Mouse (Mus musculus) spleen, adult 2 months (tissue): ENCODE results near the gene Cyren.
A peak's percentile ranks its signal among the peaks of the same experiment; 100 is the strongest.

Source experiments
- CTCF ChIP-seq: fragments of 200-500 bp; IDR thresholded peaks from 2 replicates; pipeline ENCODE4 v1.5.1; 2011; ENCODE audit warnings: mild to moderate bottlenecking, inconsistent platforms; ENCODE audit not compliant: insufficient read depth, insufficient read length, insufficient replicate concordance; ENCODE audit errors: extremely low read depth
- POLR2A ChIP-seq: fragments of 200-500 bp; IDR thresholded peaks from 2 replicates; pipeline ENCODE4 v1.6.1; 2011; ENCODE audit warnings: low read depth, low read length, inconsistent platforms

DNA sequence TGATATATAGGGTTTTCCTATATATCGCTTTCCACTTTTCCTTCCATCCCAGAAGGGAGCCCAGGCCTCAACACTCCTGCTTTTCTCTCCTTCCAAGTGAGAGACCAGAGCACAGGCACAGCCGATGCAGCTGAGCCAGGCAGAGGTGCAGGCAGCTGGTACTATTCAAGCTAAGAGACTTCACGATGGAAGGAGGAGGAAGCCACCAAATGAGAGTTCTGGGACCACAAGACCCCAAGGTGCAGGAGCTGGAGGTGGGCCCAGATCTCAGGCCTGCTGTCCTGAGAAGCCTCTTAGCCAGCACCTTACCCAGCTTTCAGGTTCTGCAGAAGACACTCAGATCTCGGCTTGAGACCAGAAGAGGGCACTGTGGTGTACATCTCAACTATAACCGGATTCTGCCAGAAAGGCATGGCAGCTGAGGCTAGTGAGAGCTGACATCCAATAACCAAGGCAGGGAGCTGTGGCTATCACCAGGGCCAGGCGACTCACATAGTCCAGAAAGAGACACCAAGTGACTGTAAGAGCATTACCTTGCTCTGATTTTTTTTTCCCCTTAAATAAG lies 2.1 kb upstream of the Cyren start:
- TF ChIP-seq CTCF: peak; percentile 42; the same call in 1 of the 2 replicates
- no peak for TF ChIP-seq POLR2A
